Mouse (Mus musculus): ENCODE measurements around the gene Prdm10. TPM values are rescaled to one million over a fixed set of nuclear protein-coding genes. Genes with fewer than 3 reads are reported as not detected.

Gene Prdm10
- total RNA-seq (2023) = 10 to 100 TPM; 11.5 to 12.3 TPM

DNA sequence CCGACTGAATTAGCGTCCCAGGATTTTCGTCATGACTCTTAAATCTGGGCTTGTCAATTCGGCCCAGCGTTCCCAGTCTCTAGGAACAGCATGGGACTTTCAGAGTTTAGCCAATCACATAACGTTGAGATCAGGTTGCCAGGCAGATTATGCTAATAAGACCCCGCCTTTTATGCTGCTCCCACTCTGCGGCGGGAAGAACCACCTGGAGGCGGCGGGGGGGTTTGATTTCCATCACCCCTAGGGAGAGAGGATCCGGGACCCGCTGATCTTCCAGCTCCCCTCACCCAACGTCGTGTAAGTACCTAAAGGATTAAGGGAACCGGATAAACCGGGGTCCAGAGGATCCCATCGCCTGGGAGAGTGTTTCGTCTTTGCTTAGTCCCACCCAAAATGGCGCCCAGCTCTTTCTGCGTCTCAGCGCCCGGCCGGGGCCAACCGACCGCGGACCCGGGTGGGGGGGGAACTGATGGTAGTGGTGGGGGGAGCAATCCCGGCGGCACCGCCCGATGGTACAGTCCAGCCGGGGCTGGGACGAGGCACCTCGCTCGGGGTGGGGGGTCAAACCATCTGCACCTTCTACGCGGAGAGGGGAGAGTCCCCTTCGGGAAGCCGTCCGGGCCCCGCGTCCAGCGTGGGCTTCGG lies at the start of gene Prdm10:
TSS of gene Prdm10 (plus strand) at position 173 of the 645 bp plus-strand sequence.

DNA sequence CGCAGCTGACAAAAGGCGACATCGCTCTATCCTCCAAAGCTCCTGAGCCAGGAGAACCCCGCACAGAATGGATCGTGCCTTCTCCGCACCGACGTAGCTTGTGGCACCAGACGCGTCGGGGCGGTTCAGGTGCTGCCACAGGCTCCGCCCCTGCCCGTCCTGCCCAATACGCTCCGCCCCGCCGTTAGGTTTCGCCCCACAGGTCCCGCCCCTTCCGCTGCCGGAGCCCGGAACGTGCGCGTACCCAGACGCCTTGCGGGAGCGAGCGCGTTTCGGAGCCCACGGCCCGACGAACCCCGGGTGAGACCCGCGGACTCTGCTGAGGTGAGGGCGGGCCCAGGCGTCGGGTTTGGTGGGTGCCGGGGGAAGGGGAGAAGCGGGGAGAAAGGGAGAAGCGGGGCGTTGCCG lies 105.6 kb downstream of the Prdm10 start, which contains the start of gene Nfrkb:
TSS of gene Nfrkb (plus strand) at position 246 of the 408 bp plus-strand sequence.

Other genes with a start within 250 kb of the Prdm10 start
- 10 to 100 TPM; 27.3 to 29.2 TPM for gene Zbtb44, start 249.9 kb upstream of the Prdm10 start, total RNA-seq (2023)
- gene St14, start 148.7 kb upstream of the Prdm10 start, total RNA-seq (2023) = 1 to 10 TPM; 2.1 to 2.7 TPM
- gene Aplp2, start 68.7 kb upstream of the Prdm10 start, total RNA-seq (2023) = 10 to 100 TPM; 45.7 to 65.7 TPM
- gene Nfrkb, start 105.7 kb downstream of the Prdm10 start, total RNA-seq (2023) = 10 to 100 TPM; 19.9 to 22.0 TPM
- gene Tmem45b, start 183.9 kb downstream of the Prdm10 start, total RNA-seq (2023) = not detected